Mouse (Mus musculus) E14TG2a.4 (cell line): ENCODE results near the gene Nedd9.

ENCODE experiments used
- H3K27me3 ChIP-seq: 2 replicates; pipeline ENCODE4 v1.6.1; 2014; ENCODE audit warnings: low read length, control low read depth; ENCODE audit not compliant: insufficient read depth
- H3K36me3 ChIP-seq: 2 replicates; pipeline ENCODE4 v1.6.1; 2014; ENCODE audit warnings: low read length, control low read depth; ENCODE audit not compliant: insufficient read depth
- H3K4me1 ChIP-seq: replicated peaks from 2 replicates; pipeline ENCODE4 v1.6.1; 2014; ENCODE audit warnings: low read depth, low read length, control low read depth
- H3K4me3 ChIP-seq: replicated peaks from 2 replicates; pipeline ENCODE4 v1.5.1; 2014; ENCODE audit warnings: mild to moderate bottlenecking, low read length
- H3K9me3 ChIP-seq: 2 replicates; pipeline ENCODE4 v1.6.1; 2014; ENCODE audit warnings: low read length, control low read depth
- CTCF ChIP-seq: conservative IDR thresholded peaks from 2 replicates; pipeline ENCODE4 v1.5.1; 2014; ENCODE audit warnings: low read length
- NANOG ChIP-seq: IDR thresholded peaks from 2 replicates; pipeline ENCODE4 v1.6.1; 2014; ENCODE audit warnings: borderline replicate concordance, low read length, mixed read lengths
- POU5F1 ChIP-seq: IDR thresholded peaks from 2 replicates; pipeline ENCODE4 v1.6.1; 2014; ENCODE audit warnings: low read length, borderline replicate concordance

The Nedd9 gene

GRCm38 (mm10) chr13:41359330-41360215, 127.6 kb downstream of the Nedd9 start:
- TF ChIP-seq CTCF (no peak), POU5F1 (no peak), NANOG (no peak)
- Histone ChIP-seq H3K4me3 (peak overlapping the region; percentile 80), H3K27me3 (peaks cover 60% of the 10 kb centered on the region), H3K4me1 (peaks cover 18% of the 10 kb centered on the region), H3K36me3 (no peaks in the 10 kb centered on the region), H3K9me3 (no peaks in the 10 kb centered on the region)

DNA sequence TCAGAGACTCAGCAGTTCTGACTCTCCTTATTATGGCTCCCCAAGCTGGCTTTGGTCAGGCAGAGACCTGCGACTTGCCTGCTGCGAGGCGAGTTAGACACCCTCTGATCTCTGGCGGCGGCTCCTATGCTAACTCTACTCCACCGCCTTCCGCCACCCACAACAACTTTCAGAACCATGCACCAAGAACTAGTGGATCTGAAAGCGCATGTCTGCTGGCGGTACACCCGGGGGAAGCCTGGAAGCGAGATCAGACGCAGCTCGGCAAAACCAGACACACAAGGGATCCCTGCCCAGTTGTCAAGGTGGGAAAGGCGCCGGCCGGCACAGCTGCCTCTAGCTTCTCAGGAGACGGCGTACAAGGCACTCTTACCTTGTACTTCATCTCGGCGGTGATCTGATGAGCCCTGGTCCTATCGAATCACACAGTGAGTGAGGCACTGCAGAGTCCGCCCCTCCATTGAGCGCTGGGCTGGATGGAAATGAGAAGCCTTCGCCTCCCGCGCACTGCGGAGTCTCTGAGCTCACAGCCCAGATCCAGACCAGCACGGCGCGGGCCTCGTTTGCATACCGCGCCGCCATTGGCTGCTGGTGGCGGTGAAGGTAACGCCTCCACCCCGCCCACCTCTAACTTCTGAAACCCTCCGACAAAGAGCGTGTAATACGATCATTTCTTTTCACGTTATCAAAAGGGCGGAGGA, 128.5 kb downstream of the Nedd9 start:
- peak overlapping the region; percentile 80 for H3K4me3 ChIP-seq
- H3K4me1 ChIP-seq: peaks cover 18% of the 10 kb centered on the region
- no peaks in the 10 kb centered on the region for H3K9me3 ChIP-seq
- no peaks in the 10 kb centered on the region for H3K36me3 ChIP-seq
- TF ChIP-seq NANOG (no peak), CTCF (no peak), POU5F1 (no peak)
- H3K27me3 ChIP-seq: peaks cover 61% of the 10 kb centered on the region

DNA sequence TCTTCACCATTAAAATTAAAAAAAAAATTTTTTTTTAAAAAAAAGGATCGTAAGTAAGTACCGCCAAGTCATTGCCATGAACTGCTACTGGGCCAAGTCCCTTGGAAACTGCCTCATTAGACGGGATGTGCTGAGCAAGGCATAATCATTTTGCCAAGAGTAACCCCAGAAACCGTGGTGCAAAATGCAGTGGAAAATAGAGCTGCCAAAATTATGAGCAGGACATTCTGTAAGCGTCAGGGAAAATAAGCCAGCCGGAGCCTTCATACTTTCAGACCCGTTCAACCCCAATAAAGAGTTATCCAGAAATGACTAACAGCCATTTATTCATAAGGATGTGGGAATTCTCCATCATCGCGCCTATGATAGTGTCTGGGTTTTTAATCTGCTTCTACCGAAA, 129.2 kb downstream of the Nedd9 start:
- TF ChIP-seq POU5F1 (no peak), NANOG (no peak), CTCF (no peak)
- peaks cover 61% of the 10 kb centered on the region for H3K27me3 ChIP-seq
- H3K36me3 ChIP-seq: no peaks in the 10 kb centered on the region
- peak overlapping the region; percentile 80 for H3K4me3 ChIP-seq
- H3K4me1 ChIP-seq: peaks cover 18% of the 10 kb centered on the region
- H3K9me3 ChIP-seq: no peaks in the 10 kb centered on the region

DNA sequence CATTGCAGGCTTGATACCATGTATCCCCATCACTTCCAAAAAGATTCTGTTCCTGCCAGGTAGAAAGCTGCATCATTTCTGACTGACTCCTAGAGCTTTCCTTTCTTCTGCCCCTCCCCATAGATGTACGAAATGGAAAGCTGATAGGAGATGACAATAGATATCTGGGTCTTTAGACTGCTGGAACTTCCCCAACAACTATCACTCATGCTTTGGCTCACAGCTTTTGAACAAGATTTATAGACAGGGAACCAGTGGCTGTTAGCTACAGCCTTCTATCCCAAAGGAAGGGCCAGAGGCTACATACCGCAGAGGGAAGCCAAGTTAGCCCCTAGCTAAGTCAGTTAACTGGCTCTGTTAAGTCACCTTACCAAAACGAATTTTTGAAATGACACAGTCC, 129.6 kb downstream of the Nedd9 start:
- Histone ChIP-seq H3K9me3 (no peaks in the 10 kb centered on the region), H3K27me3 (peaks cover 61% of the 10 kb centered on the region), H3K4me1 (peaks cover 18% of the 10 kb centered on the region), H3K4me3 (no peak overlapping the region), H3K36me3 (no peaks in the 10 kb centered on the region)
- TF ChIP-seq POU5F1: no peak
- TF ChIP-seq CTCF: no peak

DNA sequence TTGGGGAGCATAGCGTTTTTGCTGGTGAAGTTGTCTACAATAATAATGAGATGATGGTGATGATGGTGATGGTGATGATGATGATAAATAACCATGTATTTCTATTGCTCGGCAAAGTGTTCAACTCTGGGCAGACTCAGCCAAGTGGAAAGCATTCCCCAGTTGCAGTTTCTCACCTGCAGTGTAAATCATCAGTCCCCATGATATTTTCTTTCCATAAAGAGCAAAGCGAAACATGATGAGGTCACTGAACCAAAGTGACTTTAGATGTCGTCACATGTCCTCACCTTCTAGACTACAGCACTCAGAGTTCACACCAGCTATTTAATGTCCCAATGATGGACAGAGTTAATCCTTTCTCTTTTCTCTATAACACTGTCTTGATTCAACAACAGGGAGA, 130.0 kb downstream of the Nedd9 start:
- TF ChIP-seq NANOG (no peak), CTCF (no peak), POU5F1 (no peak)
- peaks cover 61% of the 10 kb centered on the region for H3K27me3 ChIP-seq

GRCm38 (mm10) chr13:41355552-41355951, 131.6 kb downstream of the Nedd9 start:
- H3K9me3 ChIP-seq: no peaks in the 10 kb centered on the region
- TF ChIP-seq POU5F1: no peak
- TF ChIP-seq CTCF: no peak
- no peak for TF ChIP-seq NANOG

More for the DNA sequence above, 130.0 kb downstream of the Nedd9 start:
- H3K36me3 ChIP-seq: no peaks in the 10 kb centered on the region
- no peaks in the 10 kb centered on the region for H3K9me3 ChIP-seq
- H3K4me3 ChIP-seq: no peak overlapping the region
- peaks cover 18% of the 10 kb centered on the region for H3K4me1 ChIP-seq

DNA sequence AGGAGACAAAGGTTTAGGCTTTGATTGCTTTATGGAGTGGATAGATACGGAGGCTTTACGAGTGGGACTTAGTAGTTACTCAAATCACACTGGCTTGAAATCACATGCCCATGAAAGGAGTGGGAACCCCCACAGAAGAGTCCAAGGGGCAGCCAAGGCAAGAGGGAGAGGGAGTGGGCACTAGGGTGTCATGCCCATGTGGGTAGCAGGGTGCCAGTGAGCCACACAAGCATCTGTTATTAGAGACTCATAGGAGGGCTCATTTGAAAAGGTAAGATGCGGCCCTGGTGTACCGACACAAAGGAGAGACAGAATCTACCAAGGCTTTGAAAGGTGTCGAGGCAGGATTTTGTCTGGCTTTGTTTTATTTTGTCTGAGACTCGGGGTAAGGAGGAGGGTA, 132.6 kb downstream of the Nedd9 start:
- Histone ChIP-seq H3K27me3 (peaks cover 40% of the 10 kb centered on the region), H3K9me3 (no peaks in the 10 kb centered on the region), H3K36me3 (no peaks in the 10 kb centered on the region), H3K4me1 (peaks cover 18% of the 10 kb centered on the region), H3K4me3 (no peak overlapping the region)
- no peak for TF ChIP-seq POU5F1
- TF ChIP-seq CTCF: no peak
- no peak for TF ChIP-seq NANOG

More at GRCm38 (mm10) chr13:41355552-41355951, 131.6 kb downstream of the Nedd9 start:
- Histone ChIP-seq H3K4me1 (peaks cover 18% of the 10 kb centered on the region), H3K27me3 (peaks cover 48% of the 10 kb centered on the region), H3K4me3 (no peak overlapping the region), H3K36me3 (no peaks in the 10 kb centered on the region)

- H3K27me3 ChIP-seq: peaks cover 36% of the 10 kb centered on the region
- H3K4me3 ChIP-seq: no peak overlapping the region
- H3K4me1 ChIP-seq: peaks cover 20% of the 10 kb centered on the region
- H3K9me3 ChIP-seq: no peaks in the 10 kb centered on the region
- TF ChIP-seq CTCF (no peak), POU5F1 (no peak), NANOG (no peak)
- no peaks in the 10 kb centered on the region for H3K36me3 ChIP-seq
These were observed 133.5 kb downstream of the Nedd9 start for GRCm38 (mm10) chr13:41353676-41354075.

DNA sequence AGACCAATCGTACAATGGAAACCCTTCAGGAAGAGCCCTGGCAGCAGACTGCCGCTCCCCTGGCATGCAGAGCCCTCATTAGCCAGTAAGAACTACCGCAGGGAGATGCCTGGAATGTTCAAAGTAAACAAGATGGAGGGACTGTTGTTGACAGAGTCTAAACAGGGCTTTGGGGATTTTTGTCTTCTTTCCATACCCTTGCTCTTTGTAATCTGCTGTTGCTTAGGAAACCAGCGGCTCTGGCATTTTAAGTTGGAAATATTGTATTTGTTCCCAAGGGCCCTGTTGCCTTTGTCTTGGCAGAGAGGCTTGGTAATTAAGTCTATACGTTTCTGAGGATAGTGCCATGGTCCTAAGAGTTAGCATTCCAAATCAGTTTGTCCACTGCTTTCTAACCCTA, 134.8 kb downstream of the Nedd9 start:
- H3K9me3 ChIP-seq: no peaks in the 10 kb centered on the region
- H3K4me3 ChIP-seq: no peak overlapping the region
- H3K4me1 ChIP-seq: peaks cover 12% of the 10 kb centered on the region
- TF ChIP-seq POU5F1 (no peak), NANOG (no peak), CTCF (no peak)
- H3K36me3 ChIP-seq: no peaks in the 10 kb centered on the region
- H3K27me3 ChIP-seq: peaks cover 25% of the 10 kb centered on the region
